Mouse (Mus musculus) lung, adult 2 months (tissue): ENCODE data around the gene Serpine2.

ENCODE experiments used
- CTCF ChIP-seq: fragments of 200-500 bp; IDR thresholded peaks from 2 replicates; pipeline ENCODE4 v1.5.1; 2011; ENCODE audit warnings: mild to moderate bottlenecking, low read length, control low read depth; ENCODE audit not compliant: insufficient read depth
- POLR2A ChIP-seq: fragments of 200-500 bp; IDR thresholded peaks from 2 replicates; pipeline ENCODE4 v1.6.1; 2011; ENCODE audit warnings: low read depth, mild to moderate bottlenecking, control low read depth, low read length, borderline replicate concordance; ENCODE audit errors: extremely low read depth

- no peak for TF ChIP-seq CTCF
- TF ChIP-seq POLR2A, result no peak
Observed at GRCm38 (mm10) chr1:79857681-79858388, 3.1 kb downstream of the Serpine2 start.
